Mouse (Mus musculus): ENCODE measurements at regions not wholly inside any gene's neighbourhood (a gene's known extent, or its start where the extent isn't known, plus 50 kb on each side); places are given as distances from the start of the nearest gene placed in this dataset.

DNA sequence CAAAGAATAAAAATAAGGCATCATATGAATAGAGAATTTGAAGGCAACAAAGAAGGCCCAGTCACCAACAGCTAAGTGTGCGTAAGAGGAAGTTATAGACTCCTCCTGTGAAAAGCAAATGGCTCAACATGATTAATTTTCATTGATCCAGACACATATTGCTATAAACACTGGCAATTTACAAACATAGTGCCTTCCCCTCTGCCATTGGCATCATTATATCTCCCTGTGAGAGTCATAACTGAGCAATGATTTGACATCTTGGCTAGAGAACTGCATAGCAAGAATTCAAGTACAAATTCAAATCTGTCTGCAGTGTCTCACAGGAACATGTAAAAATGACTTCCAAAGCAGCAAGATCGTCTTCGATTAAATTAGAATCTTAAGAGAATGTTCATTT is 167.2 kb upstream of the Mbnl1 start:
- TF ChIP-seq CTCF (IDR thresholded peaks at IDR 0.05; ENCODE audit: low read depth, low read length) (no peak), POLR2A (IDR thresholded peaks at IDR 0.05; ENCODE audit: borderline replicate concordance, low read depth, low read length) (no peak)

Data from bone marrow macrophage, adult 2 months (primary cell).